Mouse (Mus musculus): ENCODE results near the gene Olfr323. TPM values are rescaled to one million over a fixed set of nuclear protein-coding genes. Genes with fewer than 3 reads are reported as not detected.

Olfr323 gene
- polyA plus RNA-seq, 1 experiment from 2014 or later = not detected

DNA sequence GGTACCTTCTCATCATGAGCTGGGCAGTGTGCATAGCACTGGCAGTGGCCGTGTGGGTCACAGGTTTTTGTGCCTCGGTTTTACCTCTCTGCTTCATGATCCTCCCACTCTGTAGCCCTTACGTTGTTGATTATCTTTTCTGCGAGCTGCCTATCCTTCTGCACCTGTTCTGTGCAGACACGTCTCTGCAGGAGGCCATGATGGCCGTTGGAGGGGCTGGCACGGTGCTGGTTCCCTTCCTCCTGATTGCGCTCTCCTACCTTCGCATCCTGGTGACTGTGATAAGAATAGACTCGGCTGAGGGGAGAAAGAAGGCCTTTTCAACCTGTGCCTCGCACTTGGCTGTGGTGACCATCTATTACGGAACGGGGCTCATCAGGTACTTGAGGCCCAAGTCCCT lies 32.5 kb downstream of the Olfr323 start:
- Histone ChIP-seq H3K36me3 (ENCODE audit: control insufficient read depth, insufficient read depth, low read length) (no peaks in the 10 kb centered on the region), H3K27me3 (ENCODE audit: control insufficient read depth, insufficient read depth, low read length) (no peaks in the 10 kb centered on the region), H3K4me3 (ENCODE audit: low read depth, low read length) (no peak overlapping the region), H3K27ac (ENCODE audit: low read depth, low read length) (no peak overlapping the region), H3K9me3 (replicated peaks; ENCODE audit: control insufficient read depth, low read length) (no peaks in the 10 kb centered on the region), H3K4me1 (ENCODE audit: control insufficient read depth, insufficient read depth, low read length) (no peaks in the 10 kb centered on the region), H3K4me2 (no peak overlapping the region), H3K9ac (ENCODE audit: low read depth, low read length) (no peak overlapping the region)
- 78% methylated on average over 13 of the region's 13 CpGs for WGBS (ENCODE audit: insufficient replicate concordance)
- no peak for ATAC-seq (replicated peaks; ENCODE audit: insufficient number of reproducible peaks, low FRiP score, low TSS enrichment)

DNA sequence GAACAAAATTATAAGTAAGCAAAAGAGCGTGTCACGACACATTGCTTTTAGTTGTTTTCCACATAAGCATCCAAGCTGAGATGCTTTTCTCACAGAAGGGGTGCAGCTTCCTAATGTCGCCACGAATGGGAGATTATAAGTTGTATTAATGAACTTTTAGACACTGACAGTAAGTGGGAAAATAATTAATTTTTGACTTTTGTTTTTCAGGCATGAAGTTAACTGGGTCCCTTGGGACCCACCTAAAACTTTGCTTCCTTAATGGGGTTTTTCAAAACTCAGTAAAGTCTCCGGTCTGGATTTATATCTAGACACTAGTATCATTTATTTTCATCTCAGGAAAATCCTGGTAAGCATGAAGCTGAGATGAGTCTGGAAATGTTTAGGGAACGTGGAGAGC lies 35.5 kb downstream of the Olfr323 start, which contains the start of gene Olfr324:
Gene Olfr324 (plus strand): TSS at position 301 of the 400 bp plus-strand sequence.
- Histone ChIP-seq H3K4me3 (ENCODE audit: low read depth, low read length) (no peak within 1 kb of the TSS), H3K27ac (ENCODE audit: low read depth, low read length) (no peak within 1 kb of the TSS), H3K9me3 (replicated peaks; ENCODE audit: control insufficient read depth, low read length) (no peaks in the 10 kb centered on the region), H3K4me2 (no peak within 1 kb of the TSS), H3K4me1 (ENCODE audit: control insufficient read depth, insufficient read depth, low read length) (no peaks in the 10 kb centered on the region), H3K27me3 (ENCODE audit: control insufficient read depth, insufficient read depth, low read length) (no peaks in the 10 kb centered on the region), H3K9ac (ENCODE audit: low read depth, low read length) (no peak within 1 kb of the TSS), H3K36me3 (ENCODE audit: control insufficient read depth, insufficient read depth, low read length) (no peaks in the 10 kb centered on the region)
- 79% methylated on average over 6 of the region's 6 CpGs for whole genome bisulfite sequencing (ENCODE audit: insufficient replicate concordance)
- ATAC-seq (replicated peaks; ENCODE audit: insufficient number of reproducible peaks, low FRiP score, low TSS enrichment) = no peak

DNA sequence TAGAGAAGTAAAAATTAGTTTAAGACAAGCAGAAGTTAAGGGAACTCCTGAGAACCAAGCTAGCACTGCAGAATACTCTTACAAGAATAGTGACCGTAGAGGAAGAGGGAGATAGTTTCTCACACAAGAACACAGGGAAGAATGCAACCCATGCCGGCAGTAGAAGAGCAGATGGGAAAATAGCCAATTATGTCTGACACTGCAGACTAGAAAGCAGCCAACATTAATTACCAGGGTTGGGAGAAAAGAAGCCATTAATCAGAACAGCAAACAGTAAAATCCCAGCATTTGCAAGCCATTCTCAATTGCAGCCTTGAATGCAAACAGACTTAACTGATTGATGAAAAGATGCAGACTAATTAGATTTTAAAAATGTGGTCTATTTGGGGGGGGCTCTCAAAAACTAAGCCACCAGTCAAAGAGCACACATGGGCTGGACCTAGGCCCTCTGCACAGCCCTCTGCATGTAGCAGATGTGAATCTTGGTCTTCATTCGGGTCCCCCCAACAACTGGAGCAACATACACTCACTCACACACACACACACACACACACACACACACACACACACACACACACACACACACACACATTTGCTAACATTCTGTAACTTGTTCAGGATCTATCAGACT lies 41.6 kb downstream of the Olfr323 start:
- Histone ChIP-seq H3K4me2 (no peak overlapping the region), H3K9ac (ENCODE audit: low read depth, low read length) (no peak overlapping the region), H3K9me3 (replicated peaks; ENCODE audit: control insufficient read depth, low read length) (no peaks in the 10 kb centered on the region), H3K36me3 (ENCODE audit: control insufficient read depth, insufficient read depth, low read length) (no peaks in the 10 kb centered on the region), H3K4me1 (ENCODE audit: control insufficient read depth, insufficient read depth, low read length) (no peaks in the 10 kb centered on the region), H3K27ac (ENCODE audit: low read depth, low read length) (no peak overlapping the region), H3K4me3 (ENCODE audit: low read depth, low read length) (no peak overlapping the region), H3K27me3 (ENCODE audit: control insufficient read depth, insufficient read depth, low read length) (no peaks in the 10 kb centered on the region)
- ATAC-seq (replicated peaks; ENCODE audit: insufficient number of reproducible peaks, low FRiP score, low TSS enrichment) = no peak
- 68% methylated on average over 3 of the region's 3 CpGs for WGBS (ENCODE audit: insufficient replicate concordance)

GRCm38 (mm10) chr11:58587898-58588348 lies 42.4 kb downstream of the Olfr323 start:
- Histone ChIP-seq H3K36me3 (ENCODE audit: control insufficient read depth, insufficient read depth, low read length) (no peaks in the 10 kb centered on the region), H3K27ac (ENCODE audit: low read depth, low read length) (no peak overlapping the region), H3K9ac (ENCODE audit: low read depth, low read length) (no peak overlapping the region), H3K4me2 (no peak overlapping the region), H3K27me3 (ENCODE audit: control insufficient read depth, insufficient read depth, low read length) (no peaks in the 10 kb centered on the region), H3K4me3 (ENCODE audit: low read depth, low read length) (no peak overlapping the region), H3K9me3 (replicated peaks; ENCODE audit: control insufficient read depth, low read length) (no peaks in the 10 kb centered on the region), H3K4me1 (ENCODE audit: control insufficient read depth, insufficient read depth, low read length) (no peaks in the 10 kb centered on the region)
- 53% methylated on average over 7 of the region's 7 CpGs for WGBS (ENCODE audit: insufficient replicate concordance)
- peak; percentile 78 for ATAC-seq (replicated peaks; ENCODE audit: insufficient number of reproducible peaks, low FRiP score, low TSS enrichment)

DNA sequence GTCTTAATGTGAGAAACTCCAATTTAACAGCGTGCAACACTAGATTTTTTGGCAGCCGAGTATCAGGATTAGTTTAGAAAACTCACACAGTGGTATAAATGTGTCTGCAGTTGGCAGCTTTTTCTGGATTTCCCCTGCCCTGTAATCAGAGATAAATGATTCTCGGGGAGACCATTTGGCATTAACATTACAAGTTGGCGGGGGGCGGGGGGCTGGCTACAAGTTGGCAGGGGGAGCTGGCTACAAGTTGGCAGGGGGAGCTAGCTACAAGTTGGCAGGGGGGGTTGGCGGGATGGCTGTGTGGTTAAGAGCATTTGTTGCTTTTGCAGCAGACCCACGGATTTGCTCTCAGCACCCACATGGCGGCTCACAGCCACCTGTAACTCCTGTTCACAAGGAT lies 51.7 kb downstream of the Olfr323 start:
- Histone ChIP-seq H3K4me3 (ENCODE audit: low read depth, low read length) (no peak overlapping the region), H3K4me2 (no peak overlapping the region), H3K4me1 (ENCODE audit: control insufficient read depth, insufficient read depth, low read length) (no peaks in the 10 kb centered on the region), H3K9ac (ENCODE audit: low read depth, low read length) (no peak overlapping the region), H3K36me3 (ENCODE audit: control insufficient read depth, insufficient read depth, low read length) (no peaks in the 10 kb centered on the region), H3K9me3 (replicated peaks; ENCODE audit: control insufficient read depth, low read length) (no peaks in the 10 kb centered on the region), H3K27ac (ENCODE audit: low read depth, low read length) (no peak overlapping the region), H3K27me3 (ENCODE audit: control insufficient read depth, insufficient read depth, low read length) (no peaks in the 10 kb centered on the region)
- no peak for ATAC-seq (replicated peaks; ENCODE audit: insufficient number of reproducible peaks, low FRiP score, low TSS enrichment)
- WGBS (ENCODE audit: insufficient replicate concordance) = 69% methylated on average over 8 of the region's 8 CpGs

GRCm38 (mm10) chr11:58577430-58577829 lies 52.9 kb downstream of the Olfr323 start, which contains the start of gene Olfr325:
TSS of gene Olfr325 (plus strand) at chr11:58577730.
- Histone ChIP-seq H3K4me3 (ENCODE audit: low read depth, low read length) (no peak within 1 kb of the TSS), H3K9me3 (replicated peaks; ENCODE audit: control insufficient read depth, low read length) (no peaks in the 10 kb centered on the region), H3K4me1 (ENCODE audit: control insufficient read depth, insufficient read depth, low read length) (no peaks in the 10 kb centered on the region), H3K4me2 (no peak within 1 kb of the TSS), H3K27me3 (ENCODE audit: control insufficient read depth, insufficient read depth, low read length) (no peaks in the 10 kb centered on the region), H3K36me3 (ENCODE audit: control insufficient read depth, insufficient read depth, low read length) (no peaks in the 10 kb centered on the region), H3K9ac (ENCODE audit: low read depth, low read length) (no peak within 1 kb of the TSS), H3K27ac (ENCODE audit: low read depth, low read length) (no peak within 1 kb of the TSS)
- WGBS (ENCODE audit: insufficient replicate concordance) = 68% methylated on average over 1 of the region's 1 CpGs
- no peak for ATAC-seq (replicated peaks; ENCODE audit: insufficient number of reproducible peaks, low FRiP score, low TSS enrichment)

Other genes with a start within 250 kb of the Olfr323 start
- gene 1810065E05Rik, start 209.4 kb downstream of the Olfr323 start, polyA plus RNA-seq (2014; fragmentation: Nextera tagmentation; extraction: Ambion mirVana) = not detected in 2 replicates
- not detected in 2 replicates for gene Gm12253, start 197.9 kb downstream of the Olfr323 start, polyA plus RNA-seq (2014; fragmentation: Nextera tagmentation; extraction: Ambion mirVana)
- not detected in 2 replicates for gene Lypd9, start 177.6 kb downstream of the Olfr323 start, polyA plus RNA-seq (2014; fragmentation: Nextera tagmentation; extraction: Ambion mirVana)
- not detected in 2 replicates for gene Olfr30, start 168.2 kb downstream of the Olfr323 start, polyA plus RNA-seq (2014; fragmentation: Nextera tagmentation; extraction: Ambion mirVana)
- not detected in 2 replicates for gene Olfr332, start 137.9 kb downstream of the Olfr323 start, polyA plus RNA-seq (2014; fragmentation: Nextera tagmentation; extraction: Ambion mirVana)
- gene Olfr331, start 127.9 kb downstream of the Olfr323 start, polyA plus RNA-seq (2014; fragmentation: Nextera tagmentation; extraction: Ambion mirVana) = not detected in 2 replicates
- not detected in 2 replicates for gene Olfr330, start 95.7 kb downstream of the Olfr323 start, polyA plus RNA-seq (2014; fragmentation: Nextera tagmentation; extraction: Ambion mirVana)
- not detected in 2 replicates for gene Olfr329-ps, start 84.1 kb downstream of the Olfr323 start, polyA plus RNA-seq (2014; fragmentation: Nextera tagmentation; extraction: Ambion mirVana)
- 0.09 TPM in 1 of 2 replicates, not detected in the other for gene Olfr328, start 74.9 kb downstream of the Olfr323 start, polyA plus RNA-seq (2014; fragmentation: Nextera tagmentation; extraction: Ambion mirVana)
- gene Olfr224, start 59.9 kb downstream of the Olfr323 start, polyA plus RNA-seq (2014; fragmentation: Nextera tagmentation; extraction: Ambion mirVana) = not detected in 2 replicates
- gene Olfr325, start 52.8 kb downstream of the Olfr323 start, polyA plus RNA-seq (2014; fragmentation: Nextera tagmentation; extraction: Ambion mirVana) = not detected in 2 replicates
- gene Olfr324, start 35.4 kb downstream of the Olfr323 start, polyA plus RNA-seq (2014; fragmentation: Nextera tagmentation; extraction: Ambion mirVana) = not detected in 2 replicates
- not detected in 2 replicates for gene 2210407C18Rik, start 14.4 kb downstream of the Olfr323 start, polyA plus RNA-seq (2014; fragmentation: Nextera tagmentation; extraction: Ambion mirVana)
- gene Trim58, start 10.0 kb upstream of the Olfr323 start, polyA plus RNA-seq (2014; fragmentation: Nextera tagmentation; extraction: Ambion mirVana) = 0.74 and 1.6 TPM in 2 replicates
- not detected in 2 replicates for gene Olfr322, start 28.3 kb upstream of the Olfr323 start, polyA plus RNA-seq (2014; fragmentation: Nextera tagmentation; extraction: Ambion mirVana)
- gene Olfr320, start 50.6 kb upstream of the Olfr323 start, polyA plus RNA-seq (2014; fragmentation: Nextera tagmentation; extraction: Ambion mirVana) = not detected in 2 replicates
- not detected in 2 replicates for gene Olfr319, start 68.7 kb upstream of the Olfr323 start, polyA plus RNA-seq (2014; fragmentation: Nextera tagmentation; extraction: Ambion mirVana)
- not detected in 2 replicates for gene Olfr318, start 93.5 kb upstream of the Olfr323 start, polyA plus RNA-seq (2014; fragmentation: Nextera tagmentation; extraction: Ambion mirVana)
- gene Olfr317, start 108.7 kb upstream of the Olfr323 start, polyA plus RNA-seq (2014; fragmentation: Nextera tagmentation; extraction: Ambion mirVana) = not detected in 2 replicates
- not detected in 2 replicates for gene Olfr316, start 122.2 kb upstream of the Olfr323 start, polyA plus RNA-seq (2014; fragmentation: Nextera tagmentation; extraction: Ambion mirVana)
- not detected in 2 replicates for gene Olfr315, start 142.7 kb upstream of the Olfr323 start, polyA plus RNA-seq (2014; fragmentation: Nextera tagmentation; extraction: Ambion mirVana)
- gene Olfr314, start 152.5 kb upstream of the Olfr323 start, polyA plus RNA-seq (2014; fragmentation: Nextera tagmentation; extraction: Ambion mirVana) = not detected in 2 replicates
- gene Fam183b, start 171.5 kb upstream of the Olfr323 start, polyA plus RNA-seq (2014; fragmentation: Nextera tagmentation; extraction: Ambion mirVana) = 0.52 and 0.58 TPM in 2 replicates
- gene Olfr313, start 184.5 kb upstream of the Olfr323 start, polyA plus RNA-seq (2014; fragmentation: Nextera tagmentation; extraction: Ambion mirVana) = not detected in 2 replicates
- gene Olfr312, start 198.7 kb upstream of the Olfr323 start, polyA plus RNA-seq (2014; fragmentation: Nextera tagmentation; extraction: Ambion mirVana) = not detected in 2 replicates
- gene Olfr311, start 208.8 kb upstream of the Olfr323 start, polyA plus RNA-seq (2014; fragmentation: Nextera tagmentation; extraction: Ambion mirVana) = 0.16 TPM in 1 of 2 replicates, not detected in the other
- gene Gm12258, start 216.7 kb upstream of the Olfr323 start, polyA plus RNA-seq (2014; fragmentation: Nextera tagmentation; extraction: Ambion mirVana) = 5.1 and 5.7 TPM in 2 replicates
- 4.6 and 6.4 TPM in 2 replicates for gene 2810021J22Rik, start 236.7 kb upstream of the Olfr323 start, polyA plus RNA-seq (2014; fragmentation: Nextera tagmentation; extraction: Ambion mirVana)